Mouse (Mus musculus) liver, embryonic 14.5 days (tissue): ENCODE results near the gene Tor4a. TPM values are rescaled to one million over a fixed set of nuclear protein-coding genes. Genes with fewer than 3 reads are reported as not detected.

ENCODE experiments used
- ATAC-seq: fragments of 200-750 bp; cut with Nextera tagmentation; 2 replicates; pipeline ENCODE4 v1.8.0; 2017; ENCODE audit warnings: moderate number of reproducible peaks, mild to moderate bottlenecking, moderate library complexity; ENCODE audit not compliant: insufficient read depth
- DNase-seq, 3 experiments: peaks; one replicate each; pipeline ENCODE4 v3.0.0-alpha.2; 2012 to 2013; ENCODE audit warnings: low read depth in 3 of 3, low spot score in 3 of 3
- H3K27ac ChIP-seq: fragments of 300-500 bp; sonication (generic); 2 replicates; pipeline ENCODE4 v1.5.1; 2014; ENCODE audit warnings: moderate library complexity, mild to moderate bottlenecking, control low read depth, inconsistent platforms
- H3K27me3 ChIP-seq: fragments of 300-500 bp; sonication (generic); 2 replicates; pipeline ENCODE4 v1.6.1; 2014; ENCODE audit warnings: mild to moderate bottlenecking, low read length, moderate library complexity; ENCODE audit not compliant: control insufficient read depth, insufficient read depth
- H3K36me3 ChIP-seq: fragments of 300-500 bp; sonication (generic); replicated peaks from 2 replicates; pipeline ENCODE4 v1.6.1; 2014; ENCODE audit warnings: low read depth; ENCODE audit not compliant: control insufficient read depth, insufficient read depth
- H3K4me1 ChIP-seq, 2 experiments: fragments of 200-500 bp in 1 of 2; fragments of 300-500 bp in 1 of 2; sonication (generic) in 1 of 2; replicated peaks; 2 replicates each; pipeline ENCODE4 v1.6.1; 2012 to 2014; ENCODE audit warnings: antibody characterized with exemption in 1 of 2, inconsistent platforms in 1 of 2, low read length in 1 of 2; ENCODE audit not compliant: control insufficient read depth in 2 of 2, insufficient read depth in 2 of 2
- H3K4me2 ChIP-seq: fragments of 300-500 bp; sonication (generic); 2 replicates; pipeline ENCODE4 v1.6.1; 2014; ENCODE audit warnings: low read depth, mild to moderate bottlenecking, control low read depth, moderate library complexity
- H3K4me3 ChIP-seq, 2 experiments: fragments of 200-500 bp in 1 of 2; fragments of 300-500 bp in 1 of 2; sonication (generic) in 1 of 2; 2 replicates each; pipeline ENCODE4 v1.5.1; 2012 to 2014; ENCODE audit warnings: low read depth in 2 of 2, low read length in 2 of 2, mild to moderate bottlenecking in 2 of 2, control low read depth in 1 of 2, inconsistent platforms in 1 of 2, moderate library complexity in 1 of 2; ENCODE audit not compliant: insufficient read depth in 1 of 2
- H3K9ac ChIP-seq: fragments of 300-500 bp; sonication (generic); replicated peaks from 2 replicates; pipeline ENCODE4 v1.6.1; 2014; ENCODE audit warnings: mild to moderate bottlenecking, control low read depth, moderate library complexity
- H3K9me3 ChIP-seq: fragments of 300-500 bp; sonication (generic); 2 replicates; pipeline ENCODE4 v1.6.1; 2016; ENCODE audit warnings: low read length, mixed read lengths; ENCODE audit not compliant: control insufficient read depth
- CTCF ChIP-seq: IDR thresholded peaks from 2 replicates; pipeline ENCODE4 v1.5.1; 2016; ENCODE audit warnings: antibody characterized with exemption, low read depth, control low read depth
- EP300 ChIP-seq: IDR thresholded peaks from 2 replicates; pipeline ENCODE4 v1.6.1; 2016; ENCODE audit warnings: antibody characterized with exemption, low read depth
- WGBS: fragments of 180-500 bp; shearing (Covaris S2); extraction: QIAGEN DNeasy Blood & Tissue Kit; methylation state at CpG from one replicate; pipeline ENCODE4 v1.1.7; 2014; ENCODE audit not compliant: insufficient replicate concordance; 5-methylcytosine and 5-hydroxymethylcytosine counted together
- polyA plus RNA-seq, 2 experiments: library from polyadenylated mRNA; depleted of rRNA in 1 of 2; stranded (reverse) in 1 of 2; unstranded in 1 of 2; fragments of >200 nt; fragmentation: Nextera tagmentation in 1 of 2; extraction: Ambion mirVana in 1 of 2; gene quantifications; 2 replicates each; pipeline versions ENCODE4 v1.2.1 to v1.2.3; 2012 to 2014

The Tor4a gene
- polyA plus RNA-seq, 2 experiments, result 3.7 to 4.9 TPM

DNA sequence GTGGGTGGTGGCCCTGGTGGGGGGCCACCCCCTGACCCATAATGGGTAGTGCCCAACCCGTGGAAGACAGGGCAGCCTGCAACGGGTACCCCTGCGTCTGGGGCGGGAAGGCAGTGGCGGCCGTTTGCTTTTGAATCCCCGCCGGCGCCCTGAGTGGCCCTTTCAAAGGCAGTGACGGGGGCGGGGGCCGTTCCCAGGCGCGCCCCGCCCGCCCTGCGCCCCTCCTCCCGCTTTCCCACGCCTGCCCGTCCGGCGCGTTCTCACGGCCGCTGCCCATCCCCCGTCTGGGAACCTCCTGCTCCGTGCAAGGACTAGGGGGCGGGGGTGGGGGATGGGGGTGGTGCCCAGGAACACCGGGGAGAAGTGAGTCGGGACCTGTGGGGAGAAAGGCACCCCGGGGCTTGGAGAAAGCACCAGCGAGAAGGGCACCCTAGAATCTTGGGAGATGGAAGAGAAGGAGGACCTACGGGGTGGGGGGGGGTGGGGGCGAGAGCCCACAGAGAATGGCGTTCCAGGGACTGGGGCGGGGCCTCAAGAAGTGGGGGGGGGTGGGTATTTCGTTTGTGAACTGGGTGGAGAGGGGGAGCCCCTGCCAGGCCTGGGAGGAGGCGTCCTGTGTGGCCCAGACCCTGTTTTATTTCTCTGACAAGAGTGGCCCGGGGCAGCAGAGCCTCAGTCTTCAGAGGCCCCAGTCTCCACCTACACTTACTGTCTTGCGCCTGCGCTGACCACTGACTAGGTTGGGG lies 28.6 kb downstream of the Tor4a start:
- Histone ChIP-seq H3K36me3 (no peaks in the 10 kb centered on the region), H3K9ac (peak overlapping the region; percentile 54), H3K4me3 (peak overlapping the region; percentile 15 to 35; a peak in 3 of 4 replicates), H3K27ac (no peak overlapping the region), H3K27me3 (no peaks in the 10 kb centered on the region), H3K4me2 (peak overlapping the region; percentile 63), H3K4me1 (peaks cover 12 to 25% of the 10 kb centered on the region in 2 experiments), H3K9me3 (no peaks in the 10 kb centered on the region)
- TF ChIP-seq CTCF, result no peak
- TF ChIP-seq EP300, result no peak
- ATAC-seq, result peak; percentile 65
- WGBS, result 4% methylated on average over 37 of the region's 41 CpGs
- no peak for DNase-seq

DNA sequence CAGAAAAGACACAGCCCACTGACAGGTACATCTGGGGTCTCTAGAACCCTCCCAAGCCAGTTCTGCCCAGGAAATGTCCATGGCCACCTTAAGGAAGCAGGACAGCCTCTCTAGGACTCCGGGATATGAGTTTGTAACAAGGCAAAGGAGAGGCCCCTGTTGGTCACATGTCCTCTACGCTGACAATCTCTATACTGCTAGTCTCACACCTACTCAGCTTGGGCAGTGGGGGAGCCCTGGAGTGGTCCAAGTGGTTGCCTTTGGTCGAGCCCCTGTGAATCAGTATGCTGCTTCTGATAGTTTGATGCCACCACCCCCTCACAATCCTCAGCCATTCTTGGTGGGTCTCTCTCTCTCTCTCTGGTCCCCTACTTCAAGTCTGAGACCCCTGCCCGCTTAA lies 29.2 kb downstream of the Tor4a start:
- WGBS, result 36% methylated on average over 4 of the region's 4 CpGs
- Histone ChIP-seq H3K4me1 (peaks cover 6 to 20% of the 10 kb centered on the region in 2 experiments), H3K27ac (no peak overlapping the region), H3K9ac (peak overlapping the region; percentile 54), H3K4me2 (peak overlapping the region; percentile 63), H3K4me3 (peak overlapping the region; percentile 15 to 35; a peak in 3 of 4 replicates), H3K9me3 (no peaks in the 10 kb centered on the region), H3K36me3 (no peaks in the 10 kb centered on the region), H3K27me3 (no peaks in the 10 kb centered on the region)
- DNase-seq (no peak), ATAC-seq (0 out of 2 replicates have a peak, but pooled peaks have one; percentile 42)
- TF ChIP-seq EP300, result no peak
- no peak for TF ChIP-seq CTCF

DNA sequence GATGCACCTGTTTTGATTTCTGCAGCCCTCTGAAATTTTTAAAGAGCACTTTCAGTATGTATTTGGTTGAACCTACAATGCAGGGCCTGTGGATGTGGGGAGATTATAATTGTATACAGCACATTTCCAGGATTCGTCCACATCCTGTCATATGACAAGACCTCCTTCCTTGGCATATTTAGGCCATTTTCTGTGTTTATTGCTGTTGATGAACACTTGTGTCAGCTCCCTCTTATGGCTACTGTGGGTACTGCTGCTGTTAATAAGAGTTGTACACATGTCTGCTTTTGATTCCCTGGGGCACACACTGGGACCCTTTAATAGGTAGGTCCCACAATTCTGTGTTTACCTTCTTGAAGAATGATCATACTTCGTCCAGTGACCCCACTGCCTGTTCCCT lies 39.0 kb downstream of the Tor4a start:
- Histone ChIP-seq H3K27me3 (no peaks in the 10 kb centered on the region), H3K4me1 (0 out of 4 replicates have a peak, but pooled peaks cover 0 to 2% of the 10 kb centered on the region in 2 experiments), H3K4me3 (no peak overlapping the region), H3K9ac (no peak overlapping the region), H3K4me2 (no peak overlapping the region), H3K9me3 (no peaks in the 10 kb centered on the region), H3K36me3 (no peaks in the 10 kb centered on the region), H3K27ac (no peak overlapping the region)
- no peak for ATAC-seq
- no peak for DNase-seq
- TF ChIP-seq CTCF (peak; percentile 69), EP300 (no peak)
- WGBS, result 21% methylated on average over 2 of the region's 2 CpGs

DNA sequence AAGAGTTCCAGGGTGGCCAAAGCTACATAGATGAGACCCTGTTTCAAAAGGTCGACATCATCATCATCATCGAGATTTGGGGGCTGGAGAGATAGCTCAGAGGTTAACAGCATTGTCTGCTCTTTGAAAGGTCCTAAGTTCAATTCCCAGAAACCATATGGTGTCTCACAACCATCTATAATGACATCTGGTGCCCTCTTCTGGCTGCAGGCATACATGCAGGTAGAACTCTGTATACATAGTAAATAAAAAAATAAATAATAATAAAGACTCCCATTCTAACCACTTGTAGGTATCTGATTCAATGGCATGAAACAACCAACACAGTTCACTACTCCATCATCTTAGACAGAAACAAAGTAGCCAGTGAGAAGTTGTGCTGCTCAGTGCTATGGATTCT lies 39.7 kb downstream of the Tor4a start:
- no peak for ATAC-seq

DNA sequence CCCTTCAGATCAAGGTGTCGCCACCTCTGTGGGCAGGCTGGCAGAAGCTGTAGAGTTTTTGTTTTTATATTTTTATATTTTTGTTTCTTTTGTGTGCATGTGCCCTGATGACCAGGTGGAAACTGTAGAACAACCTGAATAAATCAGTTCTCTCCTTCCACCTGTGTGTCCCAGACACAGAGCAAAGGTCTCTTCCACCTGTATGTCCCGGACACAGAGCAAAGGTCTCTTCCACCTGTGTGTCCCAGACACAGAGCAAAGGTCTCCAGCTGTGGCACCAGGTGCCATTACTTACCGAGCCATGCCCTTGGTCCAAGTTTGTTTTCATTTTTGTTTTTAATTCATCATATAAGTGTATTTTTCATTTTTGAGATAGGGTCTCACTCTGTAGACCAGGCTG lies 40.5 kb downstream of the Tor4a start:
- no peak overlapping the region for H3K4me2 ChIP-seq
- H3K9me3 ChIP-seq, result no peaks in the 10 kb centered on the region
- no peak overlapping the region for H3K9ac ChIP-seq
- no peak for DNase-seq
- WGBS, result 65% methylated on average over 3 of the region's 3 CpGs
- H3K4me3 ChIP-seq, result no peak overlapping the region
- H3K4me1 ChIP-seq, result 0 out of 4 replicates have a peak, but pooled peaks cover 0 to 2% of the 10 kb centered on the region in 2 experiments
- TF ChIP-seq CTCF (no peak), EP300 (no peak)
- no peak for ATAC-seq
- no peak overlapping the region for H3K27ac ChIP-seq
- H3K27me3 ChIP-seq, result no peaks in the 10 kb centered on the region
- no peaks in the 10 kb centered on the region for H3K36me3 ChIP-seq

More for the DNA sequence above, 39.7 kb downstream of the Tor4a start:
- Histone ChIP-seq H3K4me2 (no peak overlapping the region), H3K9ac (no peak overlapping the region), H3K4me1 (0 out of 4 replicates have a peak, but pooled peaks cover 0 to 2% of the 10 kb centered on the region in 2 experiments), H3K9me3 (no peaks in the 10 kb centered on the region), H3K27ac (no peak overlapping the region), H3K4me3 (no peak overlapping the region), H3K27me3 (no peaks in the 10 kb centered on the region), H3K36me3 (no peaks in the 10 kb centered on the region)
- no peak for TF ChIP-seq EP300
- peak; percentile 61 for TF ChIP-seq CTCF
- DNase-seq, result no peak
- WGBS, result 13% methylated on average over 2 of the region's 2 CpGs
